Mouse (Mus musculus) forebrain, embryonic 13.5 days (tissue): ENCODE results near the gene Acly. TPM values are rescaled to one million over a fixed set of nuclear protein-coding genes. Genes with fewer than 3 reads are reported as not detected.

Source experiments
- ATAC-seq: fragments of 200-750 bp; cut with Nextera tagmentation; 2 replicates; pipeline ENCODE4 v1.8.0; 2017
- H3K27ac ChIP-seq: fragments of 300-500 bp; sonication (generic); 2 replicates; pipeline ENCODE4 v1.5.1; 2015; ENCODE audit warnings: inconsistent platforms, mild to moderate bottlenecking, moderate library complexity
- H3K27me3 ChIP-seq: fragments of 300-500 bp; sonication (generic); 2 replicates; pipeline ENCODE4 v1.6.1; 2015; ENCODE audit warnings: mild to moderate bottlenecking, inconsistent platforms
- H3K36me3 ChIP-seq: fragments of 300-500 bp; sonication (generic); 2 replicates; pipeline ENCODE4 v1.6.1; 2015; ENCODE audit warnings: mild to moderate bottlenecking, inconsistent platforms; ENCODE audit not compliant: poor library complexity, severe bottlenecking
- H3K4me1 ChIP-seq: fragments of 300-500 bp; sonication (generic); 2 replicates; pipeline ENCODE4 v1.6.1; 2015; ENCODE audit warnings: inconsistent platforms
- H3K4me2 ChIP-seq: fragments of 300-500 bp; sonication (generic); 2 replicates; pipeline ENCODE4 v1.6.1; 2015; ENCODE audit warnings: inconsistent platforms, mild to moderate bottlenecking, moderate library complexity
- H3K4me3 ChIP-seq: fragments of 300-500 bp; sonication (generic); 2 replicates; pipeline ENCODE4 v1.5.1; 2015; ENCODE audit warnings: mild to moderate bottlenecking, inconsistent platforms
- H3K9ac ChIP-seq: fragments of 300-500 bp; sonication (generic); 2 replicates; pipeline ENCODE4 v1.6.1; 2015; ENCODE audit warnings: mild to moderate bottlenecking, inconsistent platforms
- H3K9me3 ChIP-seq: fragments of 300-500 bp; sonication (generic); replicated peaks from 2 replicates; pipeline ENCODE4 v1.6.1; 2016; ENCODE audit warnings: inconsistent platforms
- WGBS: fragments of 180-500 bp; shearing (Covaris S2); methylation state at CpG from one replicate; pipeline ENCODE4 v1.1.7; 2015; 5-methylcytosine and 5-hydroxymethylcytosine counted together
- microRNA-seq: library from miRNA; unstranded; fragments of <30 nt; microRNA quantifications from one replicate; pipeline ENCODE4, GENCODE M21; 2016
- polyA plus RNA-seq: library from polyadenylated mRNA; unstranded; fragments of >200 nt; fragmentation: Nextera tagmentation; extraction: Ambion mirVana; gene quantifications from 2 replicates; pipeline ENCODE4 v1.2.1, GENCODE M21; 2015

Acly gene
- polyA plus RNA-seq, 1 experiment from 2014 or later: 251 TPM

DNA sequence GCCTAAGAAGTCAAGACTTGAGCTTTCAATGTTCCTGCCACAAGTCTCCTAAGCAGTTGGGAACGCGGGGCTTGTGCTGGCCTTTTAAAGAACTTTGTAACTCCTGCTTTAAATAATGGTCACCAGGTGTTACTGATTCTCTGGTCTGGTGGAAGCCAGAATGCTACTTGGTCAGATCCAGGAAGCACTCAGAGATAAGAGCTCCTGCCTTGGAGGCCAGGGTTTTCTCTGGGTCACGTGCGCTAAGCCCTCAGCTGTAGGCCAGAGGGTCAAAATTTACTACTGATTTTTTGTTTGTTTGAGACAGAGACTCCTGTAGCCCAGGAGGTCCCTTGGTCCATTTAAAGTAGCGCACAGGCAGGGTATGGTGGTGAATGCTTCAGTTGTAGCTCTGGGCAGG, 95.8 kb downstream of the Acly start:
- WGBS: 99% methylated on average over 5 of the region's 5 CpGs
- Histone ChIP-seq H3K27ac (no peak overlapping the region), H3K9me3 (no peaks in the 10 kb centered on the region), H3K27me3 (no peaks in the 10 kb centered on the region), H3K4me2 (no peak overlapping the region), H3K36me3 (peaks cover 71% of the 10 kb centered on the region), H3K4me3 (no peak overlapping the region), H3K9ac (no peak overlapping the region), H3K4me1 (peaks cover 7% of the 10 kb centered on the region; the same call in 1 of the 2 replicates)
- no peak for ATAC-seq

DNA sequence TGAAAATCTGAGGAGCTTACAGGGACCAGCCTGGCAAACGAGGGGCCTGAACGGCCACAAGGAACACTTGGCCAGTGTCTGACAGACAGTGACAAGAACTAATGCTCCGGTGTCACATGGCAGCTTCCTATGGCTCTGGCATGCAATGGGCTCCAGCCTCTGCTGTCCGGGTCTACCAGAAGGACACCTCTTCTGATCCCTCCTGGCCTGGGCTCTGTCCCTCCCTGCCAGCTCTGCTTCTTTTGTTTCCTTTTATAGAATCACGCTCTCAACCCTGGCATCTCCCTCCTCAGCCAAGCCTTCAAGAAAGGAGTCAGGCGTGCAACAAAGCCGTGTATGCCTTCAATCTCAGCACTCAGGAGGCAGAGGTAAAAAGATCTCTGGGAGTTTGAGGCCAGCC, 97.7 kb downstream of the Acly start:
- Histone ChIP-seq H3K9me3 (no peaks in the 10 kb centered on the region), H3K9ac (no peak overlapping the region), H3K36me3 (peaks cover 52% of the 10 kb centered on the region), H3K27me3 (no peaks in the 10 kb centered on the region), H3K27ac (no peak overlapping the region), H3K4me2 (no peak overlapping the region), H3K4me1 (peaks cover 11% of the 10 kb centered on the region), H3K4me3 (no peak overlapping the region)
- no peak for ATAC-seq
- WGBS: 88% methylated on average over 7 of the region's 7 CpGs

- 60% methylated on average over 9 of the region's 9 CpGs for WGBS
- Histone ChIP-seq H3K9ac (no peak overlapping the region), H3K27ac (peak overlapping the region; percentile 67), H3K36me3 (peaks cover 41% of the 10 kb centered on the region), H3K4me1 (peaks cover 11% of the 10 kb centered on the region), H3K4me3 (no peak overlapping the region), H3K4me2 (no peak overlapping the region), H3K27me3 (no peaks in the 10 kb centered on the region), H3K9me3 (no peaks in the 10 kb centered on the region)
- ATAC-seq: no peak
These were observed 99.1 kb downstream of the Acly start for GRCm38 (mm10) chr11:100428612-100429199.

DNA sequence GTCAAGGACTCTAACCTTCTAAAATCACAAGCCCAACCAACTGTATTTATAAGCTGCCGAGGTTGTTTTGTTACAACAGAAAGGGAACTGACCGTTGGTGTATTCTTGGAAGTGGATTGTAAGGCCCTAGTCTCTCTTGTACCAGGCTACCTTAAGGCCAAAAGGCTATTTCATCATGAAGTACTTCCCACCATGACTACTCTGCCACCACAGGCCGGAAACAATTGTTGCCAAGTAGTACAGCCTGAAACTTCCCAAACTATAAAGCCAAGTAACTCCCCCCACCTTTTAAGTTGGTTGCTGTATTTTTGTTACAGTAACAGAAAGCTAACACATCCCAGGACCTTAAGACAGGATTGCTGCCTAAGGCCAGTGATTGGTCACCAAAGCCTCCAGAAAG, 101.0 kb downstream of the Acly start:
- Histone ChIP-seq H3K4me1 (peaks cover 11% of the 10 kb centered on the region), H3K27me3 (no peaks in the 10 kb centered on the region), H3K9ac (no peak overlapping the region), H3K36me3 (peaks cover 25% of the 10 kb centered on the region), H3K4me3 (no peak overlapping the region), H3K27ac (no peak overlapping the region), H3K4me2 (no peak overlapping the region), H3K9me3 (no peaks in the 10 kb centered on the region)
- ATAC-seq: no peak
- 93% methylated on average over 3 of the region's 3 CpGs for WGBS

Small RNA genes lying within 50 kb of the gene (microRNA-seq; reads per million reads assigned to microRNA genes)
- gene Gm27374 (not detected), gene Mir7116 (0.80 reads per million)

Other genes with a start within 250 kb of the Acly start
- gene Eif1, start 208.1 kb downstream of the Acly start, polyA plus RNA-seq: 1,595 and 1,677 TPM in 2 replicates
- 0.56 and 0.89 TPM in 2 replicates for gene Gast, start 193.6 kb downstream of the Acly start, polyA plus RNA-seq
- gene Hap1, start 171.9 kb downstream of the Acly start, polyA plus RNA-seq: 93.7 and 98.5 TPM in 2 replicates
- gene Jup, start 130.2 kb downstream of the Acly start, polyA plus RNA-seq: 37.1 and 42.8 TPM in 2 replicates
- 10.9 and 12.3 TPM in 2 replicates for gene P3h4, start 113.2 kb downstream of the Acly start, polyA plus RNA-seq
- 15.5 and 16.3 TPM in 2 replicates for gene Fkbp10, start 112.3 kb downstream of the Acly start, polyA plus RNA-seq
- gene Nt5c3b, start 86.2 kb downstream of the Acly start, polyA plus RNA-seq: 105 and 114 TPM in 2 replicates
- gene Klhl10, start 86.1 kb downstream of the Acly start, polyA plus RNA-seq: 0.70 and 1.1 TPM in 2 replicates
- gene Klhl11, start 55.3 kb downstream of the Acly start, polyA plus RNA-seq: 12.1 and 12.2 TPM in 2 replicates
- 1.6 and 1.9 TPM in 2 replicates for gene Ttc25, start 17.6 kb upstream of the Acly start, polyA plus RNA-seq
- gene Cnp, start 46.9 kb upstream of the Acly start, polyA plus RNA-seq: 20.1 and 20.8 TPM in 2 replicates
- gene Nkiras2, start 91.2 kb upstream of the Acly start, polyA plus RNA-seq: 94.7 and 101 TPM in 2 replicates
- gene Dnajc7, start 92.2 kb upstream of the Acly start, polyA plus RNA-seq: 283 and 285 TPM in 2 replicates
- 0.18 and 0.48 TPM in 2 replicates for gene Zfp385c, start 164.5 kb upstream of the Acly start, polyA plus RNA-seq
- gene Dhx58, start 176.3 kb upstream of the Acly start, polyA plus RNA-seq: 1.8 and 2.1 TPM in 2 replicates
- 41.6 and 48.7 TPM in 2 replicates for gene Kat2a, start 184.5 kb upstream of the Acly start, polyA plus RNA-seq
- gene Hspb9, start 185.8 kb upstream of the Acly start, polyA plus RNA-seq: not detected in 2 replicates
- 22.7 and 23.1 TPM in 2 replicates for gene Rab5c, start 210.2 kb upstream of the Acly start, polyA plus RNA-seq
- gene Kcnh4, start 231.9 kb upstream of the Acly start, polyA plus RNA-seq: 3.4 and 4.6 TPM in 2 replicates
- gene Hcrt, start 234.9 kb upstream of the Acly start, polyA plus RNA-seq: not detected in 2 replicates
- gene Ghdc, start 243.0 kb upstream of the Acly start, polyA plus RNA-seq: 1.9 and 2.4 TPM in 2 replicates